Mouse (Mus musculus): ENCODE data around the gene Car5a.

DNA sequence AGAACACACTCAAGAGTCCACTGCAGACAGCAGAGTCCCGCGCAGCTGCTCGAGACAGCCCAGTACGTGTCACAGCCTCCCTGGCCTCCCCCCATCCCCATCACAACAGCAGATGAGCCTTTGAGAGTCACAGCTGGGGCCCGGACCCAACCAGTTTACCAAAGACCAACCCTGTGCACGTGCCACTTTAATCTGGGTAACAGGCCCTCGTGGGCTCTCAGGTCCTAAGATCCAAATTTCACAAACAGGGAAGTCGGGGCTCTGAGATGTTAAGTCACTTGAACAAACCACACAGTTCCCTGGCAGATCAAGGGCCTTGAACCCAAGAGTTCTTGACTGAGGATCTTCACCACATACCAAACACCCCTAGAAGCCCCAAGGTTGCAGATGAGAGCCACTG is 23.1 kb downstream of the Car5a start:
- TF ChIP-seq MAFK (IDR thresholded peaks at IDR 0.05; ENCODE audit: insufficient read depth, low read depth, low read length) = no peak
- TF ChIP-seq HCFC1 (IDR thresholded peaks at IDR 0.05; ENCODE audit: borderline replicate concordance, insufficient read depth, low read length) = no peak
- no peak for TF ChIP-seq ZNF384 (IDR thresholded peaks at IDR 0.05; ENCODE audit: low read depth, low read length)
- TF ChIP-seq ZC3H11A (IDR thresholded peaks at IDR 0.05; ENCODE audit: borderline replicate concordance, low read depth, low read length) = no peak
